Mouse (Mus musculus) layer of hippocampus, postnatal 10 days (tissue): ENCODE measurements at regions not wholly inside any gene's neighbourhood (a gene's known extent, or its start where the extent isn't known, plus 50 kb on each side); places are given as distances from the start of the nearest gene placed in this dataset.

Experiments used
- DNase-seq, 2 experiments: peaks; one replicate each; pipeline ENCODE4 v3.0.0; 2021; ENCODE audit warnings: low spot score in 2 of 2

GRCm38 (mm10) chr16:77401185-77401943 lies 200.5 kb downstream of the Gm11146 start:
- DNase-seq = no peak

GRCm38 (mm10) chr16:77400276-77400891 lies 201.5 kb downstream of the Gm11146 start:
- DNase-seq = peak; percentile 58 to 74

GRCm38 (mm10) chr16:77399846-77400275 lies 202.0 kb downstream of the Gm11146 start:
- no peak for DNase-seq

- no peak for DNase-seq
Measured at GRCm38 (mm10) chr16:77394054-77394716, 207.7 kb downstream of the Gm11146 start.

- no peak for DNase-seq
Measured at GRCm38 (mm10) chr16:77393470-77393869, 208.4 kb downstream of the Gm11146 start.

- no peak for DNase-seq
Measured at GRCm38 (mm10) chr16:77392205-77392604, 209.7 kb downstream of the Gm11146 start.

GRCm38 (mm10) chr16:77384021-77384729 lies 217.7 kb downstream of the Gm11146 start:
- DNase-seq = no peak

GRCm38 (mm10) chr16:77382790-77383189 lies 219.1 kb downstream of the Gm11146 start:
- DNase-seq = no peak

GRCm38 (mm10) chr16:77372768-77373167 lies 229.1 kb downstream of the Gm11146 start:
- DNase-seq = no peak

GRCm38 (mm10) chr16:77369810-77370209 lies 232.1 kb downstream of the Gm11146 start:
- DNase-seq = no peak

GRCm38 (mm10) chr16:77365254-77365653 lies 236.6 kb downstream of the Gm11146 start:
- no peak for DNase-seq

GRCm38 (mm10) chr16:77364439-77364838 lies 237.5 kb downstream of the Gm11146 start:
- no peak for DNase-seq

GRCm38 (mm10) chr16:77359190-77359589 lies 242.7 kb downstream of the Gm11146 start:
- no peak for DNase-seq

GRCm38 (mm10) chr16:77355260-77355659 lies 246.6 kb downstream of the Gm11146 start:
- no peak for DNase-seq

GRCm38 (mm10) chr16:77354201-77354712 lies 247.6 kb downstream of the Gm11146 start:
- no peak for DNase-seq

GRCm38 (mm10) chr16:77346128-77346527 lies 255.8 kb downstream of the Gm11146 start:
- no peak for DNase-seq

- DNase-seq = no peak
Measured at GRCm38 (mm10) chr16:77332285-77332684, 269.6 kb downstream of the Gm11146 start.

- peak; percentile 33 to 41 for DNase-seq
Measured at GRCm38 (mm10) chr16:77330996-77331395, 270.9 kb downstream of the Gm11146 start.

GRCm38 (mm10) chr16:77329711-77330530 lies 272.0 kb downstream of the Gm11146 start:
- peak in 1 of 2 experiments; percentile 34 for DNase-seq

GRCm38 (mm10) chr16:77329160-77329691 lies 272.7 kb downstream of the Gm11146 start:
- peak; percentile 51 to 54 for DNase-seq
